In genomic region chr12:102748256-102748655, GRCm38 (mm10) we compare ENCODE assay signal across 19 mouse cellular contexts. TPM values are rescaled to one million over a fixed set of nuclear protein-coding genes. Genes with fewer than 3 reads are reported as not detected.
"Had no signal": no experiment of that assay in that cellular context is flagged by ENCODE, and none has a peak within 500 bp of the region (broad histone marks: within the 10 kb centered on the region; RNA-seq: fewer than 3 reads in every experiment).

No protein-coding gene starts in this region.

- H3K4me3 ChIP-seq: kidney, embryonic 15.5 days; left cerebral cortex, adult 2 months; limb, embryonic 10.5 days; midbrain, embryonic 15.5 days; neural tube, embryonic 13.5 days had no signal

- ATAC-seq: inflammation-experienced regulatory T-cells, adult 6 months; midbrain, embryonic 15.5 days had no signal

- H3K4me2 ChIP-seq: kidney, embryonic 15.5 days; lung, embryonic 14.5 days; midbrain, embryonic 11.5 days; midbrain, embryonic 15.5 days; neural tube, embryonic 13.5 days had no signal

- H3K36me3 ChIP-seq: midbrain, embryonic 15.5 days had no signal

- H3K27me3 ChIP-seq: kidney, embryonic 15.5 days; midbrain, embryonic 15.5 days; neural tube, embryonic 13.5 days had no signal

- H3K9ac ChIP-seq: kidney, embryonic 15.5 days; liver, embryonic 14.5 days; lung, embryonic 14.5 days; midbrain, embryonic 15.5 days; neural tube, embryonic 13.5 days had no signal

- H3K9me3 ChIP-seq: kidney, embryonic 15.5 days; limb, embryonic 10.5 days; midbrain, embryonic 15.5 days; neural tube, embryonic 13.5 days had no signal

- DNase-seq: kidney, adult 18-20 months; kidney, postnatal 25 days; lung, embryonic 14.5 days; lung, postnatal 14 days; right cerebral cortex, postnatal 14 days; thymus, postnatal 4 days had no signal

- H3K27ac ChIP-seq: kidney, embryonic 15.5 days; left cerebral cortex, adult 2 months; limb, embryonic 10.5 days; liver, embryonic 14.5 days; midbrain, embryonic 15.5 days; neural tube, embryonic 13.5 days had no signal

RNA-seq across cellular contexts. Expression of gene Gm28051, which starts 9.3 kb away (rescaled TPM):
- total RNA-seq: layer of hippocampus, postnatal 25 days; left cerebral cortex, adult 2 months; left cerebral cortex, postnatal 14 days had no signal
- polyA plus RNA-seq: inflammation-experienced regulatory T-cells, adult 6 months; kidney, embryonic 15.5 days; limb, embryonic 10.5 days; limb, embryonic 14.5 days; liver, embryonic 14.5 days; lung, embryonic 14.5 days; midbrain, embryonic 11.5 days; midbrain, embryonic 15.5 days; neural tube, embryonic 13.5 days; spleen, adult 2 months; stomach, embryonic 16.5 days had no signal
